Mouse (Mus musculus) testis, adult 2 months (tissue): Measurements from ENCODE around the gene 1700001L19Rik. TPM values are rescaled to one million over a fixed set of nuclear protein-coding genes. Genes with fewer than 3 reads are reported as not detected.

Experiments used
- H3K27ac ChIP-seq: fragments of 200-500 bp; 2 replicates; pipeline ENCODE4 v1.5.1; 2012; ENCODE audit warnings: low read depth, low read length; ENCODE audit not compliant: control insufficient read depth, insufficient read depth
- H3K27me3 ChIP-seq: fragments of 200-500 bp; 2 replicates; pipeline ENCODE4 v1.6.1; 2012; ENCODE audit warnings: mild to moderate bottlenecking, low read length, moderate library complexity; ENCODE audit not compliant: control insufficient read depth, insufficient read depth
- H3K36me3 ChIP-seq: fragments of 200-500 bp; 2 replicates; pipeline ENCODE4 v1.6.1; 2012; ENCODE audit warnings: mild to moderate bottlenecking, low read length; ENCODE audit not compliant: control insufficient read depth, insufficient read depth
- H3K4me1 ChIP-seq: fragments of 200-500 bp; 2 replicates; pipeline ENCODE4 v1.6.1; 2012; ENCODE audit warnings: low read length; ENCODE audit not compliant: control insufficient read depth, insufficient read depth
- H3K4me3 ChIP-seq: fragments of 200-500 bp; 2 replicates; pipeline ENCODE4 v1.5.1; 2012; ENCODE audit warnings: low read depth, mild to moderate bottlenecking, low read length, moderate library complexity, mixed read lengths; ENCODE audit not compliant: control insufficient read depth
- CTCF ChIP-seq: fragments of 200-500 bp; IDR thresholded peaks from 2 replicates; pipeline ENCODE4 v1.5.1; 2012; ENCODE audit warnings: low read depth, mild to moderate bottlenecking, inconsistent platforms, low read length, moderate library complexity; ENCODE audit not compliant: control insufficient read depth, insufficient read depth, insufficient replicate concordance
- POLR2A ChIP-seq: fragments of 200-500 bp; IDR thresholded peaks from 2 replicates; pipeline ENCODE4 v1.6.1; 2012; ENCODE audit warnings: low read depth, mild to moderate bottlenecking, inconsistent platforms, low read length, moderate library complexity; ENCODE audit not compliant: control insufficient read depth
- polyA plus RNA-seq: library from polyadenylated mRNA; depleted of rRNA; stranded (reverse); fragments of >200 nt; gene quantifications from 2 replicates; pipeline ENCODE4 v1.2.3, GENCODE M21; 2012

The 1700001L19Rik gene
- polyA plus RNA-seq, 1 experiment: 97.9 TPM

GRCm38 (mm10) chr13:68588352-68588751 lies 8.9 kb upstream of the 1700001L19Rik start:
- H3K36me3 ChIP-seq: no peaks in the 10 kb centered on the region; the same call in 1 of the 2 replicates
- no peak for TF ChIP-seq CTCF
- TF ChIP-seq POLR2A: no peak

GRCm38 (mm10) chr13:68593797-68594196 lies 3.4 kb upstream of the 1700001L19Rik start:
- Histone ChIP-seq H3K36me3 (no peaks in the 10 kb centered on the region), H3K27ac (no peak overlapping the region), H3K27me3 (no peaks in the 10 kb centered on the region), H3K4me3 (no peak overlapping the region), H3K4me1 (peaks cover 7% of the 10 kb centered on the region)
- TF ChIP-seq POLR2A: no peak
- TF ChIP-seq CTCF: no peak

More at GRCm38 (mm10) chr13:68588352-68588751, 8.9 kb upstream of the 1700001L19Rik start:
- Histone ChIP-seq H3K27me3 (no peaks in the 10 kb centered on the region), H3K4me1 (no peaks in the 10 kb centered on the region), H3K27ac (no peak overlapping the region), H3K4me3 (no peak overlapping the region)

- no peaks in the 10 kb centered on the region for H3K36me3 ChIP-seq
- no peak overlapping the region for H3K27ac ChIP-seq
- TF ChIP-seq POLR2A: no peak
- TF ChIP-seq CTCF: no peak
- H3K27me3 ChIP-seq: no peaks in the 10 kb centered on the region
- H3K4me3 ChIP-seq: peak overlapping the region; percentile 86
- H3K4me1 ChIP-seq: peaks cover 7% of the 10 kb centered on the region
Observed at GRCm38 (mm10) chr13:68597667-68598066, 446 bp downstream of the 1700001L19Rik start.

GRCm38 (mm10) chr13:68598953-68599352 lies 1.7 kb downstream of the 1700001L19Rik start:
- Histone ChIP-seq H3K4me3 (peak overlapping the region; percentile 86), H3K36me3 (no peaks in the 10 kb centered on the region)
- TF ChIP-seq POLR2A: no peak
- TF ChIP-seq CTCF: no peak

GRCm38 (mm10) chr13:68601184-68601583 lies 4.0 kb downstream of the 1700001L19Rik start:
- Histone ChIP-seq H3K36me3 (no peaks in the 10 kb centered on the region), H3K4me3 (no peak overlapping the region), H3K27ac (no peak overlapping the region), H3K4me1 (peaks cover 7% of the 10 kb centered on the region), H3K27me3 (no peaks in the 10 kb centered on the region)
- TF ChIP-seq POLR2A (no peak), CTCF (no peak)

More at GRCm38 (mm10) chr13:68598953-68599352, 1.7 kb downstream of the 1700001L19Rik start:
- no peak overlapping the region for H3K27ac ChIP-seq
- H3K27me3 ChIP-seq: no peaks in the 10 kb centered on the region
- peaks cover 7% of the 10 kb centered on the region for H3K4me1 ChIP-seq

- no peak overlapping the region for H3K27ac ChIP-seq
- H3K27me3 ChIP-seq: no peaks in the 10 kb centered on the region
- TF ChIP-seq POLR2A (no peak), CTCF (no peak)
- H3K4me3 ChIP-seq: no peak overlapping the region
- no peaks in the 10 kb centered on the region for H3K36me3 ChIP-seq
- H3K4me1 ChIP-seq: peaks cover 6% of the 10 kb centered on the region
Observed at GRCm38 (mm10) chr13:68603085-68603484, 5.9 kb downstream of the 1700001L19Rik start.

- no peaks in the 10 kb centered on the region for H3K36me3 ChIP-seq
- no peaks in the 10 kb centered on the region for H3K27me3 ChIP-seq
- no peak for TF ChIP-seq CTCF
- H3K27ac ChIP-seq: no peak overlapping the region
- H3K4me3 ChIP-seq: peak overlapping the region; percentile 75
- H3K4me1 ChIP-seq: peaks cover 9% of the 10 kb centered on the region
Observed at GRCm38 (mm10) chr13:68605689-68606126, 8.5 kb downstream of the 1700001L19Rik start.

GRCm38 (mm10) chr13:68607652-68608405 lies 10.6 kb downstream of the 1700001L19Rik start:
- no peaks in the 10 kb centered on the region for H3K36me3 ChIP-seq
- H3K4me3 ChIP-seq: peak overlapping the region; percentile 35
- H3K27me3 ChIP-seq: no peaks in the 10 kb centered on the region
- no peak overlapping the region for H3K27ac ChIP-seq
- peaks cover 9% of the 10 kb centered on the region for H3K4me1 ChIP-seq
- no peak for TF ChIP-seq POLR2A
- TF ChIP-seq CTCF: no peak
